Mouse (Mus musculus) gastrocnemius, postnatal 10 days (tissue): ENCODE results near the gene Pln. TPM values are rescaled to one million over a fixed set of nuclear protein-coding genes. Genes with fewer than 3 reads are reported as not detected.

Experiments used
- DNase-seq: peaks from one replicate; pipeline ENCODE4 v3.0.0; 2021; ENCODE audit warnings: mixed read lengths
- total RNA-seq, 2 experiments: library from RNA; stranded (reverse); gene quantifications; 2 replicates each; pipeline ENCODE4 v1.2.3; 2021

The Pln gene
- total RNA-seq, 2 experiments from 2014 or later = 0.94 to 1.5 TPM

- no peak for DNase-seq
Observed at GRCm38 (mm10) chr10:53364311-53364710, 26.8 kb downstream of the Pln start.

- DNase-seq = no peak
Observed at GRCm38 (mm10) chr10:53367265-53367664, 29.8 kb downstream of the Pln start.

- DNase-seq = no peak
Observed at GRCm38 (mm10) chr10:53373885-53374578, 36.6 kb downstream of the Pln start.

- DNase-seq = no peak
Observed at GRCm38 (mm10) chr10:53377096-53377495, 39.6 kb downstream of the Pln start.

- no peak for DNase-seq
Observed at GRCm38 (mm10) chr10:53378296-53378695, 40.8 kb downstream of the Pln start.

- DNase-seq = peak; percentile 57
Observed at GRCm38 (mm10) chr10:53378981-53379708, 41.7 kb downstream of the Pln start.

GRCm38 (mm10) chr10:53379709-53380106 is 42.2 kb downstream of the Pln start, which contains the start of gene Cep85l:
Gene Cep85l, minus strand, starts transcription at chr10:53379947.
- DNase-seq = peak; percentile 92

- no peak for DNase-seq
Observed at GRCm38 (mm10) chr10:53382696-53383365, 45.4 kb downstream of the Pln start.

GRCm38 (mm10) chr10:53384896-53385295 is 47.4 kb downstream of the Pln start:
- no peak for DNase-seq

GRCm38 (mm10) chr10:53385438-53385837 is 48.0 kb downstream of the Pln start:
- DNase-seq = no peak

GRCm38 (mm10) chr10:53388227-53388920 is 50.9 kb downstream of the Pln start:
- DNase-seq = no peak

- no peak for DNase-seq
Observed at GRCm38 (mm10) chr10:53394923-53395629, 57.6 kb downstream of the Pln start.

Other genes starting within 250 kb of the Pln start
- 10 to 100 TPM; 31.6 to 32.5 TPM for gene Cep85l, start 42.3 kb downstream of the Pln start, total RNA-seq